Mouse (Mus musculus): ENCODE results near the gene Rhcg.

The Rhcg gene

DNA sequence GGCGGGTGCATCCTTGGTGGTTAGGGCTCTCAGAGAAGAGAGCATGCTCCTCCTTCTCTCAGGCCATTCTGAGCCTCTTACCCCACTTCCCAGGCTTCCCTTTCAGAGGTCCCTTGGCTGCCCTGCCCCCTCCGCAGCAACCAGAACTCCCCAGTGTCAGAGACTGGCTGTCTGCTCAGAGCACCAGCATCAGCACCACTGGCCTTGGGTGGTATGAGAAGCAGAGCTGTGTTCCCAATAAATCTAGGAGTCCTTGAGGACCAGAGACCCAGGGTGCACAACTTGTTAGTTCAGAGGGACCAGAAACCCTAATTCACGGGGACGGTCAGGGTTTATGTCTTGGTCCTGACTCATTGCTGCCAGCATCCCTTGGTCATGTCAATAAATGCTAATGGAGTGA is 2.4 kb downstream of the Rhcg start:
- CTCF ChIA-PET: interaction anchor here in 3 of 4 experiments (0.9 to 3.7 kb wide), 3 partner anchors 68 to 114 kb away, joined by 3 to 20 read pairs (median 4); no protein-coding TSS in a partner anchor
- POLR2A ChIA-PET: interaction anchor here in 1 of 4 experiments (0.7 to 1.3 kb wide), 3 partner anchors 28 to 366 kb away, joined by 3 to 7 read pairs (median 3); no protein-coding TSS in a partner anchor

GRCm38 (mm10) chr7:79613314-79613713 is 4.1 kb downstream of the Rhcg start:
- POLR2A ChIA-PET: interaction anchor here in 2 of 4 experiments (0.9 to 2.1 kb wide), 7 partner anchors 25 to 115 kb away, joined by 3 to 7 read pairs (median 4); no protein-coding TSS in a partner anchor
- CTCF ChIA-PET: interaction anchor here (0.5 to 3.9 kb wide), 56 partner anchors 8 to 766 kb away, joined by 3 to 64 read pairs (median 4); partner anchors contain the start of genes Ticrr (in 2 of the 4), Pex11a (in 1 of the 4), Plin1 (in 1 of the 4) and Wdr93 (in 1 of the 4)

GRCm38 (mm10) chr7:79612783-79613182 is 4.7 kb downstream of the Rhcg start:
- ChIA-PET POLR2A (interaction anchor here (0.7 to 2.1 kb wide), 10 partner anchors 25 to 116 kb away, joined by 3 to 7 read pairs (median 4); no protein-coding TSS in a partner anchor), CTCF (interaction anchor here (0.5 to 3.9 kb wide), 79 partner anchors 8 to 1085 kb away, joined by 3 to 64 read pairs (median 4); partner anchors contain the start of genes Ticrr (in 3 of the 4), Kif7 (in 1 of the 4), Pex11a (in 1 of the 4) and Plin1 (in 1 of the 4))

DNA sequence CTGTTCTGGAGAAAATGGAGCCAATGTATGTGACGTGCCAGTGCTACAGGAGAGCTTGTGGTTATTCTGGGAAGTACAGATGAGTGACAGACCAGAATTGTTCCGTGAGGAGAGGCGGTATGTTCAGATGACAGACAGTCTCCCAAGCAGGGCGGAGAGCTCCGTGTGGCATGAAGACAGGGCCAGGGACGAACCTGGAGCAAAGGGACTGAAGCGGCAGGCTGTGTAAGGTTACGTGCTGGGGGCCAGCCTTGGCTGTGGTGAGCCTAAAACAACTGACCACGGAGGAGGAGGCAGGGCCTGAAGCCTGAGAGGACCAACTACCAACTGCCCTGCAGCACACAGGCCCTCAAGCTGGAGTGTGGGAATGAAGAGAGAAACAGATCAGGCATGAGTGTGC is 5.6 kb downstream of the Rhcg start:
- CTCF ChIA-PET: interaction anchor here (0.5 to 3.9 kb wide), 33 partner anchors 9 to 498 kb away, joined by 3 to 64 read pairs (median 4); no protein-coding TSS in a partner anchor
- POLR2A ChIA-PET: interaction anchor here in 2 of 4 experiments (0.7 to 2.1 kb wide), 7 partner anchors 26 to 117 kb away, joined by 3 to 7 read pairs (median 4); no protein-coding TSS in a partner anchor

DNA sequence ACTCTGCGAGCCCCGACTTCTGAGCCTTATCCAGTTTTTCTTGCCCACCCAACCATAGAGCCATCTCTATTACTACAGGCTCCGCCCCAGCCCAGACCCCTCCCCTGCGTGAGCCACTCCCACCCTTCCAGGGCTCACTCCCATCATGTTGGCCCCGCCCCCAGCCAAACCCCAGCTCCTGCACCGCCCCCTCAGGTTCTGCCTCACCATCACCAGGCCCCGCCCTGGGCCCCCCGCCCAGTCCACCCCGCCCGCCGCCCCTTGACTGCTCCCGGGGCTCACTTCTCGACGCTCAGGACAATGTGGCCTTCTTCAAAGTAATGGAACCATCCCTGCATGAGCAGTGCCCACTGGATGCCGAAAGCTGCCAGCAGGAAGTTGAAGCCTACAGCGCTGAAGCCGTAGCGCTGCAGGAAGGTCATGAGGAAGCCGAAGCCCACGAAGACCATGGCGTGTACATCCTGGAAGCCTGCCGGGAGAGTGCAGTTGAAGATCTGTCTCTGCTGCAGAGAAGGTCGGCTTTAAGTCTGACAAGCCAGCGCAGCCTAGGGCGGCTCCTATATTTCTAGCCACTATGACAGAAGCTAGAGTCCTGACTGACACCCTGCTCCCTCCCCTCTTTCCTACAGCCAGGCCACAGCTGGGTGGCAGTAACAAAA is 10.1 kb downstream of the Rhcg start:
- POLR2A ChIA-PET: interaction anchor here in 3 of 4 experiments (0.6 to 1.3 kb wide), 20 partner anchors 10 to 1638 kb away, joined by 3 to 6 read pairs (median 3); partner anchors contain the start of genes Ticrr (in 2 of the 3) and Rhcg (in 1 of the 3)
- CTCF ChIA-PET: interaction anchor here (0.6 to 2.1 kb wide), 25 partner anchors 10 to 126 kb away, joined by 3 to 18 read pairs (median 4); partner anchors contain the start of gene Rhcg (in 1 of the 4)

DNA sequence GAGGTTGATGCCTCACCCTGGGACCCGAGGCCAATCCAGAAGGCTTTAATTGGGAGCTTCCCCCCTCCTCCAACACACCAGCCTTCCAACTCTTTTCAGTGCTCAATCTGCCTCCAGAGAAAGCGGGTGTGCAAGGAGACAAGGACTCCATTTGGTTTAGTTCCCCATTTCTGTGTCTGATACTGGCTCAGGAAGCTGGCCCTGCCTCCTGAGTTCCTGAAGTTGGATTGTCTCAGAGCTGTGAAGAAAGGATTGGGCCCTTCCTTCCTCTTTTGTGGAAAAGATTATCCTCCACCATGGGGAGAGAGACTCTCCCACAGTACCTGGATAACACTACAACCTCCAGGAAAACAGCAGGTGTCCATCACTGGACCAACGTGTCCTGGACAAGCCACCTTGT is 10.7 kb downstream of the Rhcg start:
- ChIA-PET CTCF (interaction anchor here (0.6 to 2.1 kb wide), 19 partner anchors 11 to 122 kb away, joined by 3 to 18 read pairs (median 4); partner anchors contain the start of gene Rhcg (in 1 of the 4)), POLR2A (interaction anchor here (0.6 to 1.3 kb wide), 14 partner anchors 10 to 1639 kb away, joined by 3 to 6 read pairs (median 3); partner anchors contain the start of genes Rhcg (in 1 of the 4) and Ticrr (in 1 of the 4))

DNA sequence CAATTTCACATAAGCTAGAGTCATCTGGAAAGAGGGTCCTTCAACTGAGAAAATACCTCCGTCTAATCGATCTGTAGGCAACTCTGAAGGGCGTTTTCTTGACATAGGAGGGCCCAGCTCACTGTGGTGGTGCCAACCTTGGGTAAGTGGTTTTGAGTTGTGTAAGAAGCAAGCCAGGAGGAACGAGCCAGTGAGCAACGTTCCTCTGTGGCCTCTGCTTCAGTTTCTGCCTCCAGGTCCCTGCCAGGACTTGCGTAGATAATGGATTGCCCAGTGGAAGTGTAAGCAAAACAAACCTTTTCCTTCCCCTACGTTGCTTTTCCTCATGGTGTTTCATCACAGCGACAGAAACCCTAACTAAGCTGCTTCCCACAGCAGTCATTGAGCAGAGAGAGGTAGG is 15.5 kb downstream of the Rhcg start:
- CTCF ChIA-PET: interaction anchor here (0.6 to 2.4 kb wide), 12 partner anchors 9 to 755 kb away, joined by 3 to 10 read pairs (median 5); partner anchors contain the start of gene Det1 (in 1 of the 4)

GRCm38 (mm10) chr7:79600122-79600521 is 17.3 kb downstream of the Rhcg start:
- CTCF ChIA-PET: interaction anchor here (0.5 to 2.2 kb wide), 9 partner anchors 13 to 166 kb away, joined by 3 to 7 read pairs (median 3); no protein-coding TSS in a partner anchor
- POLR2A ChIA-PET: interaction anchor here in 2 of 4 experiments (0.6 to 1.0 kb wide), 2 partner anchors 10 to 35 kb away, joined by 3 to 4 read pairs; no protein-coding TSS in a partner anchor

More for the DNA sequence above, 15.5 kb downstream of the Rhcg start:
- POLR2A ChIA-PET: interaction anchor here in 2 of 4 experiments (0.7 to 1.3 kb wide), 2 partner anchors 36 to 143 kb away, joined by 3 to 4 read pairs; no protein-coding TSS in a partner anchor

DNA sequence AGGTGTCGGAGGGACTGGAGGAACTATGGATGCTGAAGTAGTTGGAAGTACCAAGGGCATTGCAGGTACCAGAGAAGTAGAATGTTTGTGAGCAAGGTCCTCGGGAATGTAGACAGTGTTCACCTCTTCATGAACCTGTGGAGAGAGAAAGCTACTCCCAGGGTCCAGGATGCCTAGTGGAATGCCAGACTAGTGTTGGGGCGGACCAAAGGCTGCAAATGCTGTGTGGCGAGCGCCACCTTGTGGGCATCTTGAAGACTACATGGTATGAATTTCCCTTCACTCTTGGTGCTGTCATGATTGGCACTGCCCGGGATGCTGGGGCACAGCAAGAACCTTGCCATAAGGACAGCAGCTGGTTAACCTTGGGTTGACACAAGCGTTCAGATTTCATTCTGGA is 22.6 kb downstream of the Rhcg start:
- ChIA-PET POLR2A (interaction anchor here in 2 of 4 experiments (0.5 to 1.9 kb wide), 4 partner anchors 18 to 106 kb away, joined by 3 to 4 read pairs (median 4); no protein-coding TSS in a partner anchor), CTCF (interaction anchor here (0.5 to 5.7 kb wide), 25 partner anchors 13 to 136 kb away, joined by 3 to 58 read pairs (median 4); no protein-coding TSS in a partner anchor)

DNA sequence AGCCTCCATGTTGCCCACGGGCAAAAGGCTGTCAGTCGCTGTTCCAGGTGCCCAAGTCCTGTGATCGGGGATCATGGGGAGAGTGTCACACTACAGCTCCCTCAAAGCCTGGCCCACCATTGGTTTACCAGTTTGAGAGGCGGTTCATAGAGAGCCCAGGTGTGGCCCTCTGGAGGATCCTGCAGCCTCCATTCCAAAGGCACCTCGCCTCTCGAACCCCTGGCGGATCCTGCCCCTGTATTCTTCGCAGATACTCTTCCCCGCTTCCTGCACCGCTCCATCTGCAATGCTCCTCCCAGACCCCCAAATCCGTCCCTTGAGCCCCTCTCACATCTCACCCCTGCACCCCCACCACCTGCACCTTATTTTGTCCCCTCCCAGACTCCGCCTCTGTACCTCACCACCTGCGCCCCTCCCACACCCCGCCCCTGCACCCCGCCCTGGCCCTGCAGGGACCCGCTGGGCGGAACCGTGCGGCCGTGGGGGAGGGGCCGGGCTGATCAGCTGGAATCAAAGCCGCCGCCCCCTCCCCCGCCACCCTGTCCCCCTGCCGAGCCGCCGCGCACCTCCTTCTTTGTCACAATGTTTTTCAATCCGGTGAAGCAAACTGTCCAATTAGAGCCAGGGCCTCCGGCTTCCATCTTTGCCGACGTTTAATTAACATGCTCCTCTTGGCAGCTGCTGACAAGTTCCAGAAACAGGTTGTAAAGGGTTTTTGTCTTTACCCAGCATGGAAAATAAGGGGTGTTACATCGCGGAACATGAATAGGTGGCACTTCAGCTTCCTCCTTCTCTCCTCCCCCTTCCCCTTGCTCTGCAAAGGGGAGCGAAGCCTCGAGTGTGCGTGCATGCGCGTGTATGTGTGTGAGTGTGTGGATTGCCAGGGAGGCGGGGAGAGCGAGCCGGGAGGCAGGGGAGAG is 25.4 kb downstream of the Rhcg start:
- ChIA-PET CTCF (interaction anchor here (0.6 to 5.7 kb wide), 20 partner anchors 10 to 305 kb away, joined by 3 to 58 read pairs (median 4); no protein-coding TSS in a partner anchor), POLR2A (interaction anchor here in 3 of 4 experiments (0.5 to 2.4 kb wide), 15 partner anchors 9 to 956 kb away, joined by 3 to 11 read pairs (median 3); no protein-coding TSS in a partner anchor)

GRCm38 (mm10) chr7:79590560-79591110 is 26.8 kb downstream of the Rhcg start:
- ChIA-PET POLR2A (interaction anchor here in 2 of 4 experiments (0.8 to 2.4 kb wide), 5 partner anchors 8 to 55 kb away, joined by 3 to 11 read pairs (median 4); no protein-coding TSS in a partner anchor), CTCF (interaction anchor here in 2 of 4 experiments (0.5 to 5.7 kb wide), 6 partner anchors 13 to 176 kb away, joined by 3 to 58 read pairs (median 6); no protein-coding TSS in a partner anchor)

GRCm38 (mm10) chr7:79589763-79590559 is 27.5 kb downstream of the Rhcg start:
- CTCF ChIA-PET: interaction anchor here in 2 of 4 experiments (0.6 to 5.7 kb wide), 3 partner anchors 13 kb away, joined by 3 to 58 read pairs (median 25); no protein-coding TSS in a partner anchor
- POLR2A ChIA-PET: interaction anchor here in 2 of 4 experiments (0.9 to 2.4 kb wide), 3 partner anchors 10 to 13 kb away, joined by 3 to 11 read pairs (median 9); no protein-coding TSS in a partner anchor

- ChIA-PET CTCF (interaction anchor here in 3 of 4 experiments (1.0 to 2.3 kb wide), 5 partner anchors 12 to 41 kb away, joined by 4 to 10 read pairs (median 5); no protein-coding TSS in a partner anchor), POLR2A (interaction anchor here in 1 of 4 experiments (1.0 to 1.1 kb wide), 2 partner anchors 9 to 55 kb away, joined by 3 read pairs; no protein-coding TSS in a partner anchor)
These were observed 29.2 kb downstream of the Rhcg start for GRCm38 (mm10) chr7:79588284-79588683.

- ChIA-PET CTCF (interaction anchor here in 3 of 4 experiments (0.7 to 4.6 kb wide), 14 partner anchors 10 to 150 kb away, joined by 3 to 58 read pairs (median 4); no protein-coding TSS in a partner anchor), POLR2A (interaction anchor here in 2 of 4 experiments (0.5 to 2.8 kb wide), 7 partner anchors 9 to 108 kb away, joined by 3 to 11 read pairs (median 3); no protein-coding TSS in a partner anchor)
These were observed 38.6 kb downstream of the Rhcg start for GRCm38 (mm10) chr7:79578851-79579241.
